Mouse (Mus musculus) lung, postnatal 10 days (tissue): Measurements from ENCODE around the gene Ifi47.
"Not testable (repeated sequence)": the region's sequence is repeated elsewhere in the genome, so short reads cannot be mapped to it uniquely, and the experiment has no call there.

Experiments used
- DNase-seq: peaks from one replicate; pipeline ENCODE4 v3.0.0; 2021

Gene Ifi47

DNA sequence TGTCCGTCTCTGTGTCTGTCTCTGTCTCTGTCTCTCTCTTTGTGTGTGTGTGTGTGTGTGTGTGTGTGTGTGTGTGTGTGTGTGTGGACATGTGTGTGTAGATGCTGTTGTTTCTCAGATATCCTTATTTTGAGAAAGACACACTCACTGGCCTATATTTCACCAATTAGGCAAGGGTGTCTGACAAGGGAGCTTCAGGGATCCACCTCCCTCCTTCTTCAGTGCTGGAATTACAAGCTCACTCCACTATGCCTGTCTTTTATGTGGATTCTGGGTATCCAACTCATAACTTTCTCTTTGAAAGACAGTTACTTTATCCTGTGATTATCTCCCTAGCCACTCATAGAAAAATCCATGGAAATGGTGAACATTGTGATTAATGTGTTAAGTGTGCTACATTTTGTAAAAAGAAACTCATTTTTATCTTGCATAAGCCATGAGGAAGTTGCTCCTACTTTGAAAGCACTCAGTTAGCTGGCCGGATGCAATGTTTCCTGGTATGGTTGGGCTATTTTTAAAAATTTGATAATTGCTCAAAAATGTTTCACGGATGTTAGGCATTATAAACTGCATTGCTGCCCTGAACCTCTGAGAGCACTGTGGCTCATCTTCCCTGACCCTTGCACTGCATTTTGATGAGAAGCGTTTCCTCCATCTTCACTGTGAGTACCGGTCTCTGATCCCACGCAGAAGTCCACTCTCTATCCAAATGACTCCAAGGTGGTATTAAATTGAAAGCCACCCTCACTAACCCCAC, at the start of gene Ifi47:
Gene Ifi47 (plus strand): TSS at position 587 of the 757 bp plus-strand sequence.
- DNase-seq, result peak; percentile 43

DNA sequence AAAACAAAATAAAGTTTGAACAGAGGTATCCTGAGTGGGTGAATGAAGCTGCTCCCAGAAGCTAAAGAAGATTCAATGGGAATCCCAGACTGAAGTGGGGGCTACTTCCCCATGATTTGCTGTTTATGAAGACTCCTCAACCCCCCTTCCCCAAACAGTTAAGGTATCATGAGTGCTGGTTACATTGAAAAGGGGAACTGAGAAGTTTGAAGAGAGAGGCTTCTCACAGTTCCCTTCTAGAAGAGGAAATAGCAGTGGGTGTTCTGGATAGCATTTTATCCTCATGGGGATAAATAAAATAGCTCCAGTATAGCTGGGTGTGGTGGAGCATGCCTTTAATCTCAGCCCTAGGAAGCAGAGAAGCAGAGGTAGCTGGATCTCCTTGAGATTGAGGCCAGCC, 26.3 kb upstream of the Ifi47 start:
- DNase-seq, result not testable (repeated sequence)

DNA sequence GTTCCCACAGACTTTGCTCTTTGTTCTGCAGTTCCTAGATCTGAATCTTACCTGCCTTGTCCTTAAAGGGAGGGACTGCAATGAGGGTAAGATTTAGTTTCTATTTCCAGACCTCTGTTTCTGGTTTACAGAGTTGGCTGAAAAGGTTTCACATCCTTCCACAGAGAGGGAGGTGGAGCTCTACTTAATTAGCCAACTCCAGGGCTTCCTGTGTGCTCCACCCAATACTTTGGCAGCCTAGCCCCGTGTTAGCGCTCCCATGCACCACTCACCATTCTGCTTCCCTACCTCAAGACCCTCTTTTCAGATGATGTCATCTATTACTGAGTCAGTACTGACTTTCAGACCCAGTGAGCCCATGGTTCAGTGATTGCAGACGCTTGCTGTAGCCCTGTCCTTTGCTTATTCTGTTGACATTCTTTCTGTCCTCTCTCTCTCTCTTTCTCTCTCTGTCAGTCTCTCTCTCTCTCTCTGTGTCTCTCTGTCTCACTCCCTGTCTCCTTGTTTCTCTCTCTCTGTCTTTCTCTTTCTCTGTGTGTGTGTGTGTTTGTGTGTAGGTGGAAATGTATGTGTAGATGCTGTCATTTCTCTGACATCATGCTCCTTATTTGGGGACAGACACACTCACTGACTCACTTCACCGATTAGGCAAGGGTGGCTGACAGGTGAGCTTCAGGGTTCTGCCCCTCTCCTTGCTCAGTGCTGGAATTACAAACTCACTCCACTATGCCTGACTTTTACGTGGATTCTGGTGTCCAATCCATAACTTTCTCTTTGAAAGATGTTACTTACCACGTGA, 25.1 kb upstream of the Ifi47 start, which contains the start of gene 9930111J21Rik2:
Gene 9930111J21Rik2 (minus strand): TSS at position 150 of the 799 bp plus-strand sequence.
- DNase-seq, result not testable (repeated sequence)

DNA sequence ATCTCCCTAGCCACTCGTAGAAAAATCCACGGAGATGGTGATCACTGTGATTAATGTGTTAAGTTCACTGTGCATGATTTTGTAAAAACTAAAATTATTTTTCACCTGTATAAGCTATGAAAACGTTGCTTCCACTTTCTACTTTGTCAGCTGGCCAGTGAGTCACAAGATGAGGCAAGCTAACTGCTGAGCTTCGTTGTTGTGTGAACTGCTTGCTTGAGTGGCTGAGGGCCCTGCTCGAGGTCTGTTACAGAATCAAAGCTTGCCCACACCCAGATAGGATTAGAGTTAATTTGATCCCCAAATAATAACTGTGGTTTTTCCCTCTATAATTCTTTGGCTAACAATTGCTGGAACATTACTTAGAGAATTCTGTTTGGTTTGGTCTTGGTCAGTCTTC, 24.5 kb upstream of the Ifi47 start:
- not testable (repeated sequence) for DNase-seq

DNA sequence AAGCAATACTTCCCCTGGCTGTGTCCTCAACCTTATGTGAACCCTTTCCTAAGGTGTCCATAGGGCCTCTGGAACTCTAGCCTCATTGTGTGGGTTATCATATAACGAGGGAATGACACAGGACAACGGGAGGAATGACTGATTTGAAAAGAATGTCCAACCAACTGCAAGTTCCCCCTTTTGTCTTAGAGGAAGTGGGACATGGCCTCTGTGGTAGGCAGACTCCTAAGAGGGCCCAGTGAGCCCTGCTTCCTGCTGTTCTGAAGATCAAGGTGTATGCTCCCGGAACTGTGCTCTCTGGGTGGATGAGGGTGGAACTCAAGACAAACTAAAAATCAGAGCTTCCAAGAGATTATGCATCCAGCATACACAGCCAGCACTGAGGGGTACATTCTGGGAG, 16.3 kb upstream of the Ifi47 start:
- not testable (repeated sequence) for DNase-seq

DNA sequence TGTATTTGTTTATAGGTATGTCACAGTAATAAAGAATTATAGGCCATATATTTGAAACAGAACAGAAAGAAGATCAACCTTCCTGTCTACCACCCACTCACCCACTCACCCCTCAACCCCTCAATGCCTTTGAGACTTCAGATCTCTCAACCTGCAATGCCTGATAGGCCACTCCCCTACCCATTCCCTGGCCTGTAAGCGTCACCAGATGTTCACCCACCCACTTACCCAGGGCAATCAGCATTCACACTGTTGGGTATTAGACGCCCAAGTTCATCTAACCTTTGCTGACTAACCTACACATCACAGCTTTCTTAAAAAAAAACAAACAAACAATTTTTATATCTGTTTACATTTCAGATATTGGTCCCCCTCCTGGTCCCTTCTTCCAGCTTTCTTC, 14.5 kb upstream of the Ifi47 start:
- DNase-seq, result not testable (repeated sequence)

DNA sequence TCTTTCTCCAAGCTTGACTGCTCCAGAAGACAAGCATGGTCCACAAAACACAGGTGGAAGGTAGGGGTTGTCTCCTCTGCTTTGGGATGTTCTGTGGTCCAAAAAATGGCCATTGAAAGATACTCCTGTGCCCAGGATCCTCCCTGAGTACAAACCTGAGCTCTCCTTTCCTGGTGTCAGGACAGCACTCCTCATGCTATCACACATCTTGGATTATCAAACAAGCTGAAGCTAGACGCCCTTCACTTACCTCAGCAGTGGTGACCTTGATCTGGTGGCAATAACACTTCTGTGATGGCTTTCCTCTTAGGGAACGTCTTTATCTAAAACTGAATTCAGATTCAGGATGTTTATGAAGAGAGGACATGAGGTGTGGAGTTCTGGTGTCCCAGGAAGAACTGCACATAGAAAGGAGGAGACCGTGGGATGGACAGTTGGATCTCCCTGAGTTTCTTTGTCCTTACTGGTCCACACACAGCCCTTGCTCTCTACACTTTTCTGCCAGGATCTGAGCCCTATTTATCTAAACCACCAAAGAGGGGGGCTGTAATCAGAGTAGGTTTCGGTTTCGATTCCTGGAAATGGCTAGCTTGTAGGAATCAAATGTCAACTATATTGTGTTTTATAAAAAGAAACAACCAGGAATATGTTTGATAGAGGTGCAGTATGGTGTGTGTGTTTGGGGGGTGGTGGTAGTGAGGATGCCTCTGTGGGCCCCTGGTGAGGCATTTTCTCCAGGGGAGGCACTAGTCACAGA, 12.5 kb upstream of the Ifi47 start, which contains the start of gene Tgtp2:
Gene Tgtp2 (minus strand): TSS at position 494 of the 757 bp plus-strand sequence.
- DNase-seq, result not testable (repeated sequence)

DNA sequence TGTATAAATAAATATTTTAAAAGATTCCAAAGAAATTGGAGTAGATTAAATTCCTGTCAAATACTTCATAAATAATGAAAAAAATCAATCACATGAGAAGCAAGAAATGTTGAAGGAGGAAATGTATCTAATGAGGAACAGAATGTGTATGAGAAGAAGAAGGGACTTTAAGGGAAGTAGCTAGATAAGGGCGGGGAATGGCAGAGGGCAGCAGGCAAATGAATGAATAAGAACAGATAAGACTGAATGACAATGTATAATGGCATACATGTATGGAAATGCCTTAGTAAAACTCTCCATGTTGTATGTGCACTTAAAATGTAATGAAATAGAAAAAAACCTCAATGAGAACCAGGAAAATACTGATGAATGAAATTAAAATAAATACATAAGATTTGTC, 8.0 kb upstream of the Ifi47 start:
- no peak for DNase-seq

DNA sequence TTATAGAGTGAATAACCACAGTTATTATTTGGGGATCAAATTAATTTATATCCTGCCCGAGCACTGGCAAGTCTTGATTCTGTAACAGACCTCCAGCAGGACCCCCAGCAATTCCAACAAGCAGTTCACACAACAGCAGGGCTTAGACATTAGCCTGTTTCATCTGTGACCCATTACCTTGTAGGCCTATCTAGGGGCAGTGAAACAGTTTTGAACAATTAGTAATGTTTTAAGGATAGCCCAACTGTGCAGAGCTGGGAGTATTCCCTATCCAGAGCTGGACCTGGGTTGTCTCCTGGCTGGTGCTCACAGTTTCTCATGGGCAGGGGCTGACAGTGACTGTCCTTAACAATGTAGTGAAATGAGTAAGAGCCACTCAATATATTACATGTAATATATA, 625 bp downstream of the Ifi47 start:
- no peak for DNase-seq

DNA sequence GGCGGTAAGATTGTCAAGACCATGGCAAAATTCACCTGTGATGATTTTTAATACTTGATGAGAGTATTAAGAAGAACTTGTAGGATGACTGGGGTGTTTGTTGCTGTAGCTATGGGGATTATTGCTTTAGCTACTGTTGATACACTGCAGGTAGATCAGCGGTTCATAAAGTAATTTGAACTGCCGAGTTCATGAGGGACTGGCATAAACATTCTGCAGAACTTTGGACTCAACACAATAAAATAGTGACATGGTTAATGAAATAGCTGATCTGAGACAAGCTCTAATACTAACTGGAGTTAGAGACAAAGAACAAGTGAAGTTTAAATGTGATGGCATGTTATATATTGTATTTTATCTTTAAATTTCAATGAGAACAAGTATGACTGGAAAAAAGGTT, 2.3 kb downstream of the Ifi47 start:
- no peak for DNase-seq

DNA sequence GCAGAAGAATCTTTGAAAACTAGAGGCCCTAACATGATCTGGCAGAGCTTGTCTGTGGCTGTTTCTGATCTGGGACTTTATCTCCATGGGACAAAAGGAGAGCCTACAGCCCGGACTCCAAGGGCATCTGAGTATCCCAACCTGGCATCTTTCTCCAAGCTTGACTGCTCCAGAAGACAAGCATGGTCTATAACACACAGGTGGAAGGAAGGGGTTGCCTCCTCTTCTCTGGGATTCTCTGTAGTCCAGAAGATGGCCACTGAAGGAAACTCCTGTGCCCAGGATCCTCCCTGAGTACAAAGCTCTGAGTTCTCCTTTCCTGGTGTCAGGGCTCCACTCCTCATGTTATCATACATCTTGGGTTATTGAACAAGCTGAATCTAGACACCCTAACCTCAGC, 4.2 kb downstream of the Ifi47 start:
- DNase-seq, result no peak

DNA sequence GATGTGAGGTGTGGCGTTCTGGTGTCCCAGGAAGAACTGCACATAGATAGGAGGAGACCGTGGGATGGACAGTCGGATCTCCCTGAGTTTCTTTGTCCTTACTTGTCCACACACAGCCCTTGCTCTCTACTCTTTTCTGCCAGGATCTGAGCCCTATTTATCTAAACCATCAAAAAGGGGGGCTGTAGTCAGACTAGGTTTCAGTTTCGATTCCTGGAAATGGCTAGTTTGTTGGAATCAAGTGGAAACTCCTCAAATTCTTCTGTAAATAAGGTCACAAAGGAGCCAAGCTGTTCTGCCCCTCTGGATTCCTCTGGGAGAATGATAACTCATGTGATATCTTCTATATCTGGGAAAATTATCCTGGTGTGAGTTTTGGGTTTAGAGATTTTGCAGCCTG, 5.0 kb downstream of the Ifi47 start:
- no peak for DNase-seq

DNA sequence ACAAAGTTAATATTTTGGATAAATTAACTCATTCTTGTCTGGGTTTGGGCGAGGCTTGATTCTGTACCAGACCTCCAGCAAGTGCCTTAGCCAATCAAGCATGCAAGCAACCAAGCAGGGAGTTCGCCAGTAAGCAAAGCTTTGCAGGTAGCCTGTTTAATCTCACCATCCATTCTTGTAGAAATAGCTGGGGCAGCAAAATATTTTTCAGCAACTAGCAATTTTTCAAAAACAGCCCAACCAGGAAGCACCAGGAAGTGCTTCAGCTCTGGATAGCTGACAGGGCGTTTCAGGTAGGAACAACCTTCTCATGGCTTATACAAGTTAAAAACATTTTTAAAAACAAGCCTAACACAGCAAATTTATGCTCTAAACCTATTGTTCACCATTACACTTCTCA, 5.5 kb downstream of the Ifi47 start:
- no peak for DNase-seq

DNA sequence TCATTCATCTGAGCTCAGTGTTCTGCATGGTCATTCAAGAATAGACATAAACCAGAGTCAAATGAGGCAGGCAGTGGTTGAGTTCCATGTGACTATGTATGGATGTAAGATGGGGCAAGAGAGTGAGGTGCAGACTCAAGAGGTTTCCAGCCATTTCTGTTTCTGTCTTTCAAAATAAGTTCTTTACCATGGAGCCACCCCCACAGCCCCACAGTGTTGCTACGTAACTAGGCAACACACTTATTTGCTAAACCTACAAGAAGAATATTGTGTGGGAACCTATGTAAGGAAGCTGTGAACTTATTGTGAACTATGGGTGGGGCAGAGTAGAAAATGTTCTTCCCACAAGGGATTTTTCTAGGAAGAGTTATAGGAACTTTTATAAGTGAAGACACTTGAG, 6.8 kb downstream of the Ifi47 start:
- DNase-seq, result no peak

DNA sequence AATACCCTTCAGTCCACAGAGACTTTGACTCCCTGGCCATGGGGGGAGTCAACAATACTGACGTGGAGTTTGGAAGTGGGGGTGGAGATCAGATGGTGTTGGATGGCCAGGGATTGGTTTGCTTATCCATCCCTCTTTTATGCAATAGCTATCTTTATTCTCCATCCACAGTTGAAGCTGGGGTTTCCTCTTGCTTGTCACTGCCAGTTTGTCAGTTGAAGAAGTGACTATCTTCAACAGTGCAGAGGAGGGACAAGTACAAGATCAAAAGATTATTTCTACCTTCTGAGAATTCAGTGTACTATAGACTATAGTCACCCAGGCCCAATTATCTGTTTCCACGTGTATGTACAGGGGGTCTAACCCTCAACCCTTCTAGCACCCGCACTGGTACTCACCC, 7.4 kb downstream of the Ifi47 start:
- DNase-seq, result no peak

DNA sequence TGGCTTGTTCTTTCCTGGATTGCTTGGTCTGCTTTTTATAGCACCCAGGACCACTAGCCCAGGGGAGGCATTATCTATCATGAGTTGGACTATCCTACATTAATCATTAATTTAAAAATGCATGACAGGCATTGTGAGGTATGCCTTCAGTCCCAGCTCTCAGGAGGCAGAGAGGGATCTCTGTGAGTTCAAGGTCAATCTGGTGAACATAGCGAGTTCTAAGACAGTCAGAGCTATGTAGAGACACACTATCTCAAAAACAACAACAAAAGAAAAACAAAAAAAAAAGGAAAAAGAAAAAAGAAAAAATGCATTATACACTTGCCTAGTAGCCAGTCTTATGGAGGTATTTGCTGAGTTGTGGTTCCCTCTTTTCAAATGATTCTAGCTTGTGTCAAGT, 8.0 kb downstream of the Ifi47 start:
- no peak for DNase-seq

DNA sequence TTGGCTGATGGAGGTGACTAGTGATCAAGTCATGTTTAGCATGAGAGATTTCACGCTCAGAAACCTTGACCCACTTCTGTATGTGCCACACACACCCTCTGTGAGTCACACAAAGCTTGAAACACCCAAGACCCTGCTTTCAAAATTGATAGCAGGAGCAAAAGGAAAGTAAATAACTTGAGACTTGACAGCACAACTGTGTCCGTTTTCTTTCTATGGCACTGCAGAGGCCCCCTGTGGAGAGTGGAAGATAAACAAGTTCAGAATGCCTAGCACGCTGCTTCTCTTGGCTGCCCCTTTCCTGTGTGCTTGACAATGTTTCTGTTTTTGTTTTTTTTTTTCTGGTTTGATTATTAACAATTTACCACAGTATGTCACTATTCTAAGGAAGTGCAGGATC, 8.5 kb downstream of the Ifi47 start:
- DNase-seq, result no peak

DNA sequence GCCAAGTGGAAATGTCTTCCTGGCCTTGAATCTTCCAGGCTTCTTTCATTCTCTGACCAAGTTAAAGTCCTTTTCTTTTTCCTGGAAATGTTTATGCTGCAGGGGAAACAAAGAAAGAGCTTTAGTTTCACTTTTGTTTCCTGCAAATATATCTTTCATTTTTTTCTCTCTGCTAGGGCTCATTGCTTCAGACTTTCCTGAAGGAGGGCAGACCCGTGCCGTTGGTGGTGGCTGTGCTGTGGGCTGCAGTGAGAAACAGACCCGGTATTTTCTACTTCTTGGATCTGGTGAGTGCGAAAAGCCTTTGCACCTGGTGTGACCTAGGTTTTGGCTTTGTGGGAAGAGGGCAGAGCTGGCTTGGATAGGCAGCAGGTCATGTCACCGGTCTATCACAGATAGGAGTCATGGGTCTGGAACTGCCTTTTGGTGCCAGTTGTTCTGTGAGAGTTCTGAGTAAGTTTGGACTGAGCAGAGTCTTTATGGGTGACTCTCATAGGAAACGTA, 10.5 kb downstream of the Ifi47 start:
- no peak for DNase-seq

DNA sequence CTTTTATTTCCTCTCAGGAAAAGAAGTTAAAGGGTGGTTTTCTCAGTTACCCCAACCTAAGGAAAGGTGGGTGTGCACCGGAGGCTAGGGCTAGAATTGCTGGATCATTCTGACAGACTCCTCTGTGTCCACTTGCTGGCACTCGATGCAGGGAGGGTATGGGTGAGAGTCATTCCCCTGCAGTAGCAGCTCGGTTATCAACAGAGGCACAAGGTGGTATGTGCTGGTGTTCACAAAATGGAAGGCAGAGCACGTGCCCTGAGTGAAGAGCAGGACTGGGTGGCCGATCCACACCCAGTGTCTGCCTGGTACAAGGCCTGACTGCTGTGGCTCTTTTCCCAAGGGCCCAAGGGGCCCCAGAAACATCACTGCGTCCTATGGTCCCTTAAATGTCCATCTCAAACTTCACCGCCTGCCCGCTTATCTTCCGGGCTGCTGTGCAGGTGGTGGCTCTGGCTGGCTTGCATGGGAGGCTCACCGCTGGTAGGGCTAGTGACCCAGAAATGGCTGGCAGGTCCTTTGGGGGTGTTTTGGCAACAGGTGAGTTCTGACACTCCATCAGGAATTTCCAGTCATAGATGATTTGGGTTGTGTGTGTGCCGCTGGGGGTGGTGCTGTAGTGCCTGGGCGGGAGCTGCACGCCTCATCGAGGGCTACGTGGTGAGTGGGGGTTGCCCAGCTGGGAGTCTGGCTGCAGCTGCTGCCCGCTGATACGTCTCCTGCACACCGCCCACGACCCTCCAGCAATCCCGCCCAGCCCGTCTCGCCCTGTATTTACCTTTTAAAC, 11.6 kb downstream of the Ifi47 start:
- peak; percentile 42 for DNase-seq

DNA sequence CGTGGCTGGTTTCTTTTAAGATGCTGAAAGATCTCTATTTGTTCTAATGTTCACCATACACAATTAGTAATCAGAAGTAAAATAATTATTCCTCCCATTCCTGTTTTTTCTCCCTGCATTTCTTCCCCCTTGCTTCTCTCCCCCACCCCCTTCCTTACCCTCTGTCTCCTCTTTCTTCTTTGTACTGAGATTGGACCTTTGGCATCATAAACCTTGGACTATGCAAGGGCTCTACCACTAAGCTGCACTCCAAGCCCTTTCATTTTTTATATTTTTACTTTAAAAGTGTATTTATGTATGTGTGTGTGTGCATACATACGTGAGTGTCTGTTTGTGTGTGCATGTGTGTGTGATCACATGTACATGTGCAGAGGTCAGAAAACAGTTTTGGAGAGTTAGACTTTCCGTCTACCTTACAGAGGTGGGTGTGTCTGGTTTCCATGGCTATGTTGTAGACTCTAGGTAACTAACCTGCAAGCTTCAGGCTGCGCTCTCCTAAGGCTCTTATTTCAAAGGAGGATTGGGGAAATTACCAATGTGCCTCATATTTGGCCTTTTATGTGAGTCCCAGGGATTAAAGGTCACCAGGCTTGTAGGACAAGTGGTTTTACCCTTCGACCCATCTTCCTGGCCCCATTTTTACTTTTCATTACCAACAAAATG, 12.7 kb downstream of the Ifi47 start:
- no peak for DNase-seq

DNA sequence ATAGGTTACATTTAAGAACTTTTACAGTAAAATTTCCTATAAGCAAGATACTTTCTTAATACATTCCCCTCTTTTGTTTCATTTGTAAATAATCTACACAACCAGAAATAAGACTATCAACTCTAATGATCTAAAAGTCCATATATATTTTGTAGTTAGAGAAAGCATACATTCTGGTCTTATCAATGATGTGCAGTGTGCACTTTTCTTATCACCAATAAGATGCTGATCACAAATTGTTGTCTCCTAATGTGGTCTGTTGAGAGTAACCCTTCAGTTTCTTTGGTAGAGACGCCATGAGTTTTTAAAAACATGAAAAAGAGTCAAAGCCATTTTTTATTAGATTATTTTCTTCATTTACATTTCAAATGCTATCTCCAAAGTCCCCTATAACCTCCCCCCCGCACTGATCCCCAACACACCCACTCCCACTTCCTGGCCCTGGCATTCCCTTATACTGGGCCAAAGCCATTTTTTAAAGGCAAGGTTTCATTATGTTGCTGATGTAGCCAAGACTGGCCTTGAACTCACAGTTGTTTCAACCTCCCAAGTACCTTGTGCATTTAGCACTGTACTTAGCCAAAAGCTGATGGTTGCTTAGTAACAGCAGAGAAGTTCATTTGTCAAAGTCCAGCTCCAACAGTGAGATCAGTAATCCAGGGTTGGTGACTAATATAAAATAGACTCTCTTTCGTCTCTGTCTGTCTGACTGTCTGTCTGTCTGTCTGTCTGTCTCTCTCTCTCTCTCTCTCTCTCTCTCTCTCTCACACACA, 13.5 kb downstream of the Ifi47 start:
- DNase-seq, result no peak
